Mouse (Mus musculus): ENCODE measurements around the gene Gdf15. TPM values are rescaled to one million over a fixed set of nuclear protein-coding genes. Genes with fewer than 3 reads are reported as not detected.

Gene Gdf15
- polyA plus RNA-seq, 1 experiment: 3.1 TPM

- no peaks in the 10 kb centered on the region for H3K4me1 ChIP-seq (ENCODE audit: control insufficient read depth, insufficient read depth, low read length)
- H3K27ac ChIP-seq (ENCODE audit: insufficient read depth, low read length): peak overlapping the region; percentile 36
- TF ChIP-seq CTCF (IDR thresholded peaks at IDR 0.05; ENCODE audit: borderline replicate concordance, insufficient read depth, low read length) (no peak), POLR2A (IDR thresholded peaks at IDR 0.05; ENCODE audit: low read depth, low read length) (no peak)
- H3K4me3 ChIP-seq (ENCODE audit: insufficient read depth, low read length): no peak overlapping the region
These were observed 17.1 kb upstream of the Gdf15 start for GRCm38 (mm10) chr8:70649324-70649723.

- Histone ChIP-seq H3K4me1 (ENCODE audit: control insufficient read depth, insufficient read depth, low read length) (no peaks in the 10 kb centered on the region), H3K27ac (ENCODE audit: insufficient read depth, low read length) (peak overlapping the region; percentile 14), H3K4me3 (ENCODE audit: insufficient read depth, low read length) (no peak overlapping the region)
- TF ChIP-seq CTCF (IDR thresholded peaks at IDR 0.05; ENCODE audit: borderline replicate concordance, insufficient read depth, low read length): no peak
- no peak for TF ChIP-seq POLR2A (IDR thresholded peaks at IDR 0.05; ENCODE audit: low read depth, low read length)
These were observed 16.7 kb upstream of the Gdf15 start for GRCm38 (mm10) chr8:70648921-70649320.

- Histone ChIP-seq H3K4me1 (ENCODE audit: control insufficient read depth, insufficient read depth, low read length) (peaks cover 3% of the 10 kb centered on the region; the same call in 1 of the 2 replicates), H3K27ac (ENCODE audit: insufficient read depth, low read length) (no peak overlapping the region)
- no peak for TF ChIP-seq POLR2A (IDR thresholded peaks at IDR 0.05; ENCODE audit: low read depth, low read length)
- TF ChIP-seq CTCF (IDR thresholded peaks at IDR 0.05; ENCODE audit: borderline replicate concordance, insufficient read depth, low read length): no peak
These were observed 15.8 kb upstream of the Gdf15 start for GRCm38 (mm10) chr8:70648164-70648442.

GRCm38 (mm10) chr8:70647343-70648163 lies 15.3 kb upstream of the Gdf15 start:
- peaks cover 6% of the 10 kb centered on the region; the same call in 1 of the 2 replicates for H3K4me1 ChIP-seq (ENCODE audit: control insufficient read depth, insufficient read depth, low read length)
- no peak overlapping the region for H3K27ac ChIP-seq (ENCODE audit: insufficient read depth, low read length)
- TF ChIP-seq CTCF (IDR thresholded peaks at IDR 0.05; ENCODE audit: borderline replicate concordance, insufficient read depth, low read length) (no peak), POLR2A (IDR thresholded peaks at IDR 0.05; ENCODE audit: low read depth, low read length) (no peak)
- no peak overlapping the region for H3K4me3 ChIP-seq (ENCODE audit: insufficient read depth, low read length)

More at GRCm38 (mm10) chr8:70648164-70648442, 15.8 kb upstream of the Gdf15 start:
- H3K4me3 ChIP-seq (ENCODE audit: insufficient read depth, low read length): no peak overlapping the region

- H3K4me1 ChIP-seq (ENCODE audit: control insufficient read depth, insufficient read depth, low read length): peaks cover 6% of the 10 kb centered on the region; the same call in 1 of the 2 replicates
- no peak overlapping the region for H3K4me3 ChIP-seq (ENCODE audit: insufficient read depth, low read length)
- TF ChIP-seq POLR2A (IDR thresholded peaks at IDR 0.05; ENCODE audit: low read depth, low read length) (no peak), CTCF (IDR thresholded peaks at IDR 0.05; ENCODE audit: borderline replicate concordance, insufficient read depth, low read length) (no peak)
- H3K27ac ChIP-seq (ENCODE audit: insufficient read depth, low read length): no peak overlapping the region
These were observed 14.5 kb upstream of the Gdf15 start for GRCm38 (mm10) chr8:70646775-70647174.

GRCm38 (mm10) chr8:70646369-70646768 lies 14.1 kb upstream of the Gdf15 start:
- TF ChIP-seq CTCF (IDR thresholded peaks at IDR 0.05; ENCODE audit: borderline replicate concordance, insufficient read depth, low read length): no peak
- no peak for TF ChIP-seq POLR2A (IDR thresholded peaks at IDR 0.05; ENCODE audit: low read depth, low read length)
- Histone ChIP-seq H3K27ac (ENCODE audit: insufficient read depth, low read length) (no peak overlapping the region), H3K4me1 (ENCODE audit: control insufficient read depth, insufficient read depth, low read length) (peaks cover 6% of the 10 kb centered on the region; the same call in 1 of the 2 replicates), H3K4me3 (ENCODE audit: insufficient read depth, low read length) (no peak overlapping the region)

GRCm38 (mm10) chr8:70645501-70646224 lies 13.4 kb upstream of the Gdf15 start:
- TF ChIP-seq CTCF (IDR thresholded peaks at IDR 0.05; ENCODE audit: borderline replicate concordance, insufficient read depth, low read length) (no peak), POLR2A (IDR thresholded peaks at IDR 0.05; ENCODE audit: low read depth, low read length) (no peak)
- H3K4me1 ChIP-seq (ENCODE audit: control insufficient read depth, insufficient read depth, low read length): peaks cover 6% of the 10 kb centered on the region; the same call in 1 of the 2 replicates
- H3K27ac ChIP-seq (ENCODE audit: insufficient read depth, low read length): no peak overlapping the region
- no peak overlapping the region for H3K4me3 ChIP-seq (ENCODE audit: insufficient read depth, low read length)

- peaks cover 6% of the 10 kb centered on the region; the same call in 1 of the 2 replicates for H3K4me1 ChIP-seq (ENCODE audit: control insufficient read depth, insufficient read depth, low read length)
- no peak overlapping the region for H3K27ac ChIP-seq (ENCODE audit: insufficient read depth, low read length)
- no peak overlapping the region for H3K4me3 ChIP-seq (ENCODE audit: insufficient read depth, low read length)
- no peak for TF ChIP-seq CTCF (IDR thresholded peaks at IDR 0.05; ENCODE audit: borderline replicate concordance, insufficient read depth, low read length)
- TF ChIP-seq POLR2A (IDR thresholded peaks at IDR 0.05; ENCODE audit: low read depth, low read length): no peak
These were observed 11.8 kb upstream of the Gdf15 start for GRCm38 (mm10) chr8:70644065-70644464.

GRCm38 (mm10) chr8:70643019-70643418 lies 10.8 kb upstream of the Gdf15 start:
- peaks cover 6% of the 10 kb centered on the region; the same call in 1 of the 2 replicates for H3K4me1 ChIP-seq (ENCODE audit: control insufficient read depth, insufficient read depth, low read length)
- no peak for TF ChIP-seq CTCF (IDR thresholded peaks at IDR 0.05; ENCODE audit: borderline replicate concordance, insufficient read depth, low read length)
- no peak for TF ChIP-seq POLR2A (IDR thresholded peaks at IDR 0.05; ENCODE audit: low read depth, low read length)
- H3K27ac ChIP-seq (ENCODE audit: insufficient read depth, low read length): no peak overlapping the region
- no peak overlapping the region for H3K4me3 ChIP-seq (ENCODE audit: insufficient read depth, low read length)

GRCm38 (mm10) chr8:70638752-70639151 lies 6.5 kb upstream of the Gdf15 start:
- TF ChIP-seq POLR2A (IDR thresholded peaks at IDR 0.05; ENCODE audit: low read depth, low read length): no peak
- no peak for TF ChIP-seq CTCF (IDR thresholded peaks at IDR 0.05; ENCODE audit: borderline replicate concordance, insufficient read depth, low read length)
- Histone ChIP-seq H3K4me1 (ENCODE audit: control insufficient read depth, insufficient read depth, low read length) (peaks cover 12% of the 10 kb centered on the region), H3K4me3 (ENCODE audit: insufficient read depth, low read length) (no peak overlapping the region), H3K27ac (ENCODE audit: insufficient read depth, low read length) (no peak overlapping the region)
